In genomic region chr3:68794380-68795014, GRCm38 (mm10) we compare ENCODE assay signal across 10 mouse cellular contexts.
DNase-seq lines count a peak whose midpoint lies in the region; ATAC-seq lines count a peak whose summit lies in the region.
"Had no signal": no experiment of that assay in that cellular context is flagged by ENCODE, and none has a peak within 500 bp of the region (broad histone marks: within the 10 kb centered on the region; RNA-seq: fewer than 3 reads in every experiment).

No protein-coding gene starts in this region.

- no peak for DNase-seq in frontal cortex, postnatal 10 days (ENCODE audit: low spot score in 2 of 2)
- peak; percentile 33 for DNase-seq in thymus, postnatal 4 days
- no peak for DNase-seq in thymus, adult 18-20 months
- DNase-seq in retina, postnatal 1 day: peak; percentile 21
- DNase-seq in spleen, postnatal 10 days (ENCODE audit: low spot score in 2 of 2): no peak
- no peak for DNase-seq in ovary, postnatal 10 days (ENCODE audit: low spot score)

- peak; percentile 73 for ATAC-seq in frontal cortex, adult (ENCODE audit: low TSS enrichment)
- peak; percentile 71 for ATAC-seq in inflammation-experienced regulatory T-cells, adult 6 months
- ATAC-seq: intestine, embryonic 15.5 days; liver, embryonic 12.5 days had no signal

Comparison
In these comparisons a context has a peak if more than half of its experiments do, and no peak if none do; other contexts are left out.
1. DNase-seq: peak in thymus, postnatal 4 days (single experiment) and retina, postnatal 1 day (single experiment); none in frontal cortex, postnatal 10 days (0 of 2), thymus, adult 18-20 months (0 of 2), spleen, postnatal 10 days (0 of 2) and ovary, postnatal 10 days (single experiment).